Mouse (Mus musculus): ENCODE data around the gene Nr1d2.
"Not testable (repeated sequence)": the region's sequence is repeated elsewhere in the genome, so short reads cannot be mapped to it uniquely, and the experiment has no call there.

The Nr1d2 gene

GRCm38 (mm10) chr14:18231866-18232265 is 7.1 kb downstream of the Nr1d2 start:
- DNase-seq (ENCODE audit: low spot score): not testable (repeated sequence)

GRCm38 (mm10) chr14:18229751-18230150 is 9.2 kb downstream of the Nr1d2 start:
- not testable (repeated sequence) for DNase-seq (ENCODE audit: low spot score)

GRCm38 (mm10) chr14:18226181-18226580 is 12.7 kb downstream of the Nr1d2 start:
- not testable (repeated sequence) for DNase-seq (ENCODE audit: low spot score)

GRCm38 (mm10) chr14:18225431-18225830 is 13.5 kb downstream of the Nr1d2 start:
- DNase-seq (ENCODE audit: low spot score): not testable (repeated sequence)

DNA sequence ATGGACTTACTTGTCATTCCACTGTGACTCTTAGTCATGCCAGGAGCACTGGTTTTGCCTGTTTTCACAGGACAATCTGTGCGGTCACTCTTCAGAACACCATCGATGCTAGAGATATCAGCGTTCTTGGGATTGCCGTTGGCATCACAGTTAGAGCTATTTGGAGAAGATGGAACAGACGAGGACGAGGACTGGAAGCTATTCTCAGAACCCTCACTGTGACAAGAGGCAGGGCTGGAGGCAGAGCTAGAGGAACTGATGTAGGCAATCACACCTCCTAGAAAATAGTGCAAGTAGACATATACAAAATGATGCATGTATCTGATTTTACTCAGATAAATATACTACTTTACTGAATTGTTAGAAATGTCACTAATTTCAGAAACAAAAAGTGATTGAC is 16.9 kb downstream of the Nr1d2 start:
- no peak for DNase-seq (ENCODE audit: low spot score)

GRCm38 (mm10) chr14:18217158-18217557 is 21.8 kb downstream of the Nr1d2 start:
- DNase-seq (ENCODE audit: low spot score): no peak

GRCm38 (mm10) chr14:18216428-18216827 is 22.5 kb downstream of the Nr1d2 start:
- no peak for DNase-seq (ENCODE audit: low spot score)

GRCm38 (mm10) chr14:18210795-18211194 is 28.1 kb downstream of the Nr1d2 start:
- no peak for DNase-seq (ENCODE audit: low spot score)

- not testable (repeated sequence) for DNase-seq (ENCODE audit: low spot score)
These were observed 34.6 kb downstream of the Nr1d2 start for GRCm38 (mm10) chr14:18204315-18204714.

DNA sequence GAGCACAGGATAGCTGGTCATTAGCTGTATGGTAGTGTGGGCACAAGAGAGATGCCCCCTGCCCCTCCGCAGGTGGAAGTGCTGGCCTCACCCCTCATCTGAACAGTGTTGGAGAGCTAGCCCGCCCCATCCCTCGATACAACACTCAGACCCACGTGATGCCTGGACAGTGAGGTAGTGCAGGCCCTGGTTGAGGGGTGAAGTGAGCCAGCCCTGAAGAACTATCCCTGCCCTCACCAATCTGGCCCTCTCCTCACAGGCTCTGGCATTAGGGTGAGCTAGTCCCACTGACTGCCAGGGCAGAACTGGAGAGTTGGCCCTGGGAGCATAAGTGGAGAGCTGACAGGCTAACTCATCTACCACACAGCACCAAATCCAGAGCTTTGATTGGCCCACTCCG is 37.5 kb downstream of the Nr1d2 start:
- DNase-seq (ENCODE audit: low spot score): no peak

- DNase-seq (ENCODE audit: low spot score): no peak
These were observed 52.0 kb downstream of the Nr1d2 start for GRCm38 (mm10) chr14:18186883-18187417.

DNA sequence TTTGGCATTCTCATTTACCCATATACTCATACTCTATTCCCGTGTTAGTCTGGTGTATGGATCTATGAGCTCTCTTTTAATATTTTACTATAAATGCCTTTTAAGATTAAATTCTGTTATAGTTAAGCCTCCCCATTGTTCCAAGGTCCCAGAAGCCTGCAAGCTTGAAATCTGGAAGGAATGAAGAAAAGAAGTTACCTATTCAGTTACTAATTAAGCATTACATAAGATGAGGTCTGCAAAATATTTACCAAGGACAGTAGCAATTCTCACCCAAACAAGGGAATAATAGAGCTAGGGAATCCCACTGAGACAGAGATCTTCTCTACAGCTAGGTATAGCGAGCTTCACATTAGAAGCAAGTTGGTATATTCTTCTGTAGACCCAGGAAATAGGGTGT is 61.4 kb downstream of the Nr1d2 start:
- DNase-seq (ENCODE audit: low spot score): not testable (repeated sequence)

GRCm38 (mm10) chr14:18167597-18167996 is 71.3 kb downstream of the Nr1d2 start:
- DNase-seq (ENCODE audit: low spot score): no peak

- DNase-seq (ENCODE audit: low spot score): no peak
These were observed 71.9 kb downstream of the Nr1d2 start for GRCm38 (mm10) chr14:18167041-18167440.

All from ovary, postnatal 10 days (tissue).